Mouse (Mus musculus) embryonic facial prominence, embryonic 10.5 days (tissue): ENCODE results near the gene Ndufaf1. TPM values are rescaled to one million over a fixed set of nuclear protein-coding genes. Genes with fewer than 3 reads are reported as not detected.

Experiments
- polyA plus RNA-seq: library from polyadenylated mRNA; unstranded; fragments of >200 nt; fragmentation: Nextera tagmentation; extraction: Ambion mirVana; gene quantifications from 2 replicates; pipeline ENCODE4 v1.2.1, GENCODE M21; 2016

Gene Ndufaf1
- polyA plus RNA-seq, 1 experiment from 2014 or later = 49.7 TPM

Other genes starting within 250 kb of the Ndufaf1 start
- gene Ino80, start 185.1 kb downstream of the Ndufaf1 start, polyA plus RNA-seq = 3.5 and 4.3 TPM in 2 replicates
- gene Exd1, start 115.2 kb downstream of the Ndufaf1 start, polyA plus RNA-seq = 0.65 and 0.68 TPM in 2 replicates
- 53.3 and 53.6 TPM in 2 replicates for gene Chp1, start 115.1 kb downstream of the Ndufaf1 start, polyA plus RNA-seq
- 74.6 and 76.1 TPM in 2 replicates for gene Nusap1, start 44.5 kb downstream of the Ndufaf1 start, polyA plus RNA-seq
- 40.9 and 42.5 TPM in 2 replicates for gene Oip5, start 44.4 kb downstream of the Ndufaf1 start, polyA plus RNA-seq
- gene Rtf1, start 12.2 kb upstream of the Ndufaf1 start, polyA plus RNA-seq = 61.1 and 63.7 TPM in 2 replicates
- 0.79 and 0.89 TPM in 2 replicates for gene Itpka, start 79.5 kb upstream of the Ndufaf1 start, polyA plus RNA-seq
- gene Ltk, start 97.6 kb upstream of the Ndufaf1 start, polyA plus RNA-seq = not detected in 2 replicates
- gene Rpap1, start 124.7 kb upstream of the Ndufaf1 start, polyA plus RNA-seq = 40.6 and 41.1 TPM in 2 replicates
- 19.3 and 22.5 TPM in 2 replicates for gene Tyro3, start 134.9 kb upstream of the Ndufaf1 start, polyA plus RNA-seq
- gene Mga, start 234.4 kb upstream of the Ndufaf1 start, polyA plus RNA-seq = 31.3 and 32.3 TPM in 2 replicates